Mouse (Mus musculus) olfactory bulb, adult 2 months (tissue): Measurements from ENCODE around the gene Stil. TPM values are rescaled to one million over a fixed set of nuclear protein-coding genes. Genes with fewer than 3 reads are reported as not detected.

Source experiments
- H3K27ac ChIP-seq: fragments of 200-500 bp; 2 replicates; pipeline ENCODE4 v1.5.1; 2012; ENCODE audit warnings: low read depth, low read length; ENCODE audit not compliant: insufficient read depth
- H3K4me1 ChIP-seq: fragments of 200-500 bp; 2 replicates; pipeline ENCODE4 v1.6.1; 2012; ENCODE audit warnings: low read length; ENCODE audit not compliant: control insufficient read depth, insufficient read depth
- H3K4me3 ChIP-seq: fragments of 200-500 bp; 2 replicates; pipeline ENCODE4 v1.5.1; 2012; ENCODE audit warnings: mild to moderate bottlenecking, low read depth, low read length, moderate library complexity; ENCODE audit not compliant: insufficient read depth
- CTCF ChIP-seq: fragments of 200-500 bp; IDR thresholded peaks from 2 replicates; pipeline ENCODE4 v1.5.1; 2012; ENCODE audit warnings: low read depth, mild to moderate bottlenecking, low read length, moderate library complexity; ENCODE audit not compliant: insufficient read depth
- POLR2A ChIP-seq: fragments of 200-500 bp; IDR thresholded peaks from 2 replicates; pipeline ENCODE4 v1.6.1; 2012; ENCODE audit warnings: mild to moderate bottlenecking, low read depth, low read length, moderate library complexity; ENCODE audit not compliant: insufficient read depth
- WGBS: fragments of 180-500 bp; shearing (Covaris S2); methylation state at CpG from one replicate; pipeline ENCODE4 v1.1.7; 2018; 5-methylcytosine and 5-hydroxymethylcytosine counted together
- polyA plus RNA-seq: library from polyadenylated mRNA; stranded (reverse); fragments of >200 nt; gene quantifications from 2 replicates; pipeline ENCODE4 v1.2.4, GENCODE M21; 2012; ENCODE audit warnings: low replicate concordance; ENCODE audit not compliant: missing spikeins, insufficient read depth, insufficient read length

Stil gene
- polyA plus RNA-seq, 1 experiment: not detected

GRCm38 (mm10) chr4:115063518-115064239 is 63.7 kb downstream of the Stil start:
- Histone ChIP-seq H3K27ac (no peak overlapping the region), H3K4me1 (peaks cover 9% of the 10 kb centered on the region), H3K4me3 (peak overlapping the region; percentile 40)
- WGBS: 4% methylated on average over 31 of the region's 31 CpGs
- no peak for TF ChIP-seq CTCF
- no peak for TF ChIP-seq POLR2A

GRCm38 (mm10) chr4:115071668-115072067 is 71.7 kb downstream of the Stil start:
- no peak for TF ChIP-seq CTCF
- no peaks in the 10 kb centered on the region for H3K4me1 ChIP-seq
- H3K4me3 ChIP-seq: no peak overlapping the region
- no peak overlapping the region for H3K27ac ChIP-seq
- WGBS: 67% methylated on average over 1 of the region's 1 CpGs

- WGBS: 93% methylated on average over 1 of the region's 1 CpGs
- TF ChIP-seq CTCF (no peak), POLR2A (no peak)
- H3K4me3 ChIP-seq: no peak overlapping the region
- no peak overlapping the region for H3K27ac ChIP-seq
- no peaks in the 10 kb centered on the region; the same call in 1 of the 2 replicates for H3K4me1 ChIP-seq
Observed at GRCm38 (mm10) chr4:115074789-115075188, 74.8 kb downstream of the Stil start.

- Histone ChIP-seq H3K4me3 (no peak overlapping the region), H3K27ac (no peak overlapping the region), H3K4me1 (no peaks in the 10 kb centered on the region; the same call in 1 of the 2 replicates)
- WGBS: 59% methylated on average over 3 of the region's 3 CpGs
- no peak for TF ChIP-seq POLR2A
- no peak for TF ChIP-seq CTCF
Observed at GRCm38 (mm10) chr4:115075204-115075915, 75.4 kb downstream of the Stil start.

GRCm38 (mm10) chr4:115078892-115079820 is 79.2 kb downstream of the Stil start:
- TF ChIP-seq POLR2A: no peak
- no peak for TF ChIP-seq CTCF
- H3K4me1 ChIP-seq: no peaks in the 10 kb centered on the region; the same call in 1 of the 2 replicates
- H3K27ac ChIP-seq: no peak overlapping the region
- WGBS: 47% methylated on average over 10 of the region's 10 CpGs
- no peak overlapping the region for H3K4me3 ChIP-seq

- Histone ChIP-seq H3K4me3 (no peak overlapping the region), H3K27ac (no peak overlapping the region), H3K4me1 (no peaks in the 10 kb centered on the region; the same call in 1 of the 2 replicates)
- TF ChIP-seq POLR2A (no peak), CTCF (no peak)
- 52% methylated on average over 5 of the region's 5 CpGs for WGBS
Observed at GRCm38 (mm10) chr4:115079821-115080349, 79.9 kb downstream of the Stil start.

- WGBS: 82% methylated on average over 3 of the region's 3 CpGs
- H3K27ac ChIP-seq: no peak overlapping the region
- no peaks in the 10 kb centered on the region; the same call in 1 of the 2 replicates for H3K4me1 ChIP-seq
- TF ChIP-seq CTCF (no peak), POLR2A (no peak)
- no peak overlapping the region for H3K4me3 ChIP-seq
Observed at GRCm38 (mm10) chr4:115083031-115083430, 83.1 kb downstream of the Stil start.

GRCm38 (mm10) chr4:115085522-115086095 is 85.7 kb downstream of the Stil start:
- Histone ChIP-seq H3K27ac (no peak overlapping the region), H3K4me3 (no peak overlapping the region), H3K4me1 (0 out of 2 replicates have a peak, but pooled peaks cover 4% of the 10 kb centered on the region)
- 18% methylated on average over 6 of the region's 6 CpGs for WGBS
- TF ChIP-seq CTCF (peak; percentile 79), POLR2A (no peak)
